Mouse (Mus musculus): ENCODE measurements around the gene Fan1. TPM values are rescaled to one million over a fixed set of nuclear protein-coding genes. Genes with fewer than 3 reads are reported as not detected.

Gene Fan1
- polyA plus RNA-seq, 1 experiment from 2014 or later, result 12.0 TPM

GRCm38 (mm10) chr7:64327486-64327885 lies 46.4 kb downstream of the Fan1 start:
- H3K9ac ChIP-seq, result no peak overlapping the region
- no peaks in the 10 kb centered on the region for H3K9me3 ChIP-seq
- no peaks in the 10 kb centered on the region for H3K4me1 ChIP-seq
- WGBS, result 88% methylated on average over 4 of the region's 4 CpGs
- no peak for ATAC-seq (ENCODE audit: insufficient number of reproducible peaks, insufficient read depth, low FRiP score, low TSS enrichment)
- no peaks in the 10 kb centered on the region for H3K27me3 ChIP-seq
- no peak overlapping the region for H3K27ac ChIP-seq
- peaks cover 16% of the 10 kb centered on the region; the same call in 1 of the 2 replicates for H3K36me3 ChIP-seq
- H3K4me3 ChIP-seq, result no peak overlapping the region
- H3K4me2 ChIP-seq (replicated peaks), result no peak overlapping the region

- no peak for ATAC-seq (ENCODE audit: insufficient number of reproducible peaks, insufficient read depth, low FRiP score, low TSS enrichment)
- Histone ChIP-seq H3K27me3 (no peaks in the 10 kb centered on the region), H3K36me3 (peaks cover 16% of the 10 kb centered on the region; the same call in 1 of the 2 replicates), H3K4me1 (no peaks in the 10 kb centered on the region), H3K9ac (no peak overlapping the region), H3K9me3 (no peaks in the 10 kb centered on the region), H3K27ac (no peak overlapping the region), H3K4me3 (no peak overlapping the region), H3K4me2 (replicated peaks) (no peak overlapping the region)
- WGBS, result 26% methylated on average over 1 of the region's 1 CpGs
Measured at GRCm38 (mm10) chr7:64326892-64327291, 47.0 kb downstream of the Fan1 start.

GRCm38 (mm10) chr7:64321658-64322057 lies 52.2 kb downstream of the Fan1 start:
- H3K4me3 ChIP-seq, result no peak overlapping the region
- H3K9ac ChIP-seq, result no peak overlapping the region
- H3K4me1 ChIP-seq, result no peaks in the 10 kb centered on the region
- no peaks in the 10 kb centered on the region for H3K9me3 ChIP-seq
- 63% methylated on average over 4 of the region's 4 CpGs for WGBS
- H3K27me3 ChIP-seq, result no peaks in the 10 kb centered on the region
- no peak overlapping the region for H3K27ac ChIP-seq
- no peak for ATAC-seq (ENCODE audit: insufficient number of reproducible peaks, insufficient read depth, low FRiP score, low TSS enrichment)
- H3K4me2 ChIP-seq (replicated peaks), result no peak overlapping the region
- H3K36me3 ChIP-seq, result peaks cover 32% of the 10 kb centered on the region

GRCm38 (mm10) chr7:64321125-64321524 lies 52.8 kb downstream of the Fan1 start:
- Histone ChIP-seq H3K27me3 (no peaks in the 10 kb centered on the region), H3K4me3 (no peak overlapping the region), H3K9ac (no peak overlapping the region), H3K4me2 (replicated peaks) (no peak overlapping the region), H3K9me3 (no peaks in the 10 kb centered on the region), H3K27ac (no peak overlapping the region), H3K4me1 (no peaks in the 10 kb centered on the region), H3K36me3 (peaks cover 35% of the 10 kb centered on the region)
- no peak for ATAC-seq (ENCODE audit: insufficient number of reproducible peaks, insufficient read depth, low FRiP score, low TSS enrichment)
- WGBS, result 66% methylated on average over 5 of the region's 5 CpGs

GRCm38 (mm10) chr7:64312811-64313210 lies 61.1 kb downstream of the Fan1 start:
- Histone ChIP-seq H3K4me2 (replicated peaks) (no peak overlapping the region), H3K36me3 (peaks cover 18% of the 10 kb centered on the region; the same call in 1 of the 2 replicates), H3K9me3 (no peaks in the 10 kb centered on the region), H3K27me3 (no peaks in the 10 kb centered on the region), H3K4me3 (no peak overlapping the region), H3K27ac (no peak overlapping the region), H3K4me1 (no peaks in the 10 kb centered on the region), H3K9ac (no peak overlapping the region)
- 91% methylated on average over 7 of the region's 7 CpGs for WGBS
- no peak for ATAC-seq (ENCODE audit: insufficient number of reproducible peaks, insufficient read depth, low FRiP score, low TSS enrichment)

GRCm38 (mm10) chr7:64310756-64311155 lies 63.1 kb downstream of the Fan1 start:
- Histone ChIP-seq H3K27ac (no peak overlapping the region), H3K4me1 (no peaks in the 10 kb centered on the region), H3K36me3 (peaks cover 10% of the 10 kb centered on the region; the same call in 1 of the 2 replicates), H3K9ac (no peak overlapping the region), H3K27me3 (no peaks in the 10 kb centered on the region), H3K4me2 (replicated peaks) (no peak overlapping the region), H3K9me3 (no peaks in the 10 kb centered on the region), H3K4me3 (no peak overlapping the region)
- WGBS, result 67% methylated on average over 2 of the region's 2 CpGs
- no peak for ATAC-seq (ENCODE audit: insufficient number of reproducible peaks, insufficient read depth, low FRiP score, low TSS enrichment)

- peaks cover 8% of the 10 kb centered on the region; the same call in 1 of the 2 replicates for H3K36me3 ChIP-seq
- WGBS, result 86% methylated on average over 7 of the region's 7 CpGs
- no peaks in the 10 kb centered on the region for H3K4me1 ChIP-seq
- no peak overlapping the region for H3K4me3 ChIP-seq
- H3K4me2 ChIP-seq (replicated peaks), result no peak overlapping the region
- H3K27me3 ChIP-seq, result no peaks in the 10 kb centered on the region
- H3K27ac ChIP-seq, result no peak overlapping the region
- no peaks in the 10 kb centered on the region for H3K9me3 ChIP-seq
- ATAC-seq (ENCODE audit: insufficient number of reproducible peaks, insufficient read depth, low FRiP score, low TSS enrichment), result no peak
- H3K9ac ChIP-seq, result no peak overlapping the region
Measured at GRCm38 (mm10) chr7:64310241-64310640, 63.7 kb downstream of the Fan1 start.

Other genes with a start within 250 kb of the Fan1 start
- 7.9 and 20.5 TPM in 2 replicates for gene Trpm1, start 220.3 kb downstream of the Fan1 start, polyA plus RNA-seq (2016; fragmentation: Nextera tagmentation; extraction: Ambion mirVana)
- gene Mtmr10, start 86.4 kb downstream of the Fan1 start, polyA plus RNA-seq (2016; fragmentation: Nextera tagmentation; extraction: Ambion mirVana), result 14.3 and 15.4 TPM in 2 replicates
- 44.8 and 52.1 TPM in 2 replicates for gene Mphosph10, start 18.2 kb upstream of the Fan1 start, polyA plus RNA-seq (2016; fragmentation: Nextera tagmentation; extraction: Ambion mirVana)
- gene Mcee, start 18.5 kb upstream of the Fan1 start, polyA plus RNA-seq (2016; fragmentation: Nextera tagmentation; extraction: Ambion mirVana), result 48.7 and 53.7 TPM in 2 replicates
- gene Apba2, start 127.6 kb upstream of the Fan1 start, polyA plus RNA-seq (2016; fragmentation: Nextera tagmentation; extraction: Ambion mirVana), result 17.0 and 19.6 TPM in 2 replicates